Mouse (Mus musculus) heart, embryonic 11.5 days (tissue): ENCODE results near the gene Stub1. TPM values are rescaled to one million over a fixed set of nuclear protein-coding genes. Genes with fewer than 3 reads are reported as not detected.

ENCODE experiments used
- ATAC-seq: fragments of 200-750 bp; cut with Nextera tagmentation; replicated peaks from 2 replicates; pipeline ENCODE4 v1.8.0; 2017; ENCODE audit warnings: moderate library complexity; ENCODE audit not compliant: insufficient number of reproducible peaks, low FRiP score, low TSS enrichment
- H3K27ac ChIP-seq: fragments of 300-500 bp; sonication (generic); 2 replicates; pipeline ENCODE4 v1.5.1; 2014; ENCODE audit warnings: mild to moderate bottlenecking, low read depth, low read length
- H3K27me3 ChIP-seq: fragments of 300-500 bp; sonication (generic); 2 replicates; pipeline ENCODE4 v1.6.1; 2014; ENCODE audit warnings: mild to moderate bottlenecking, low read length, mixed read lengths; ENCODE audit not compliant: control insufficient read depth, insufficient read depth
- H3K36me3 ChIP-seq: fragments of 300-500 bp; sonication (generic); 2 replicates; pipeline ENCODE4 v1.6.1; 2014; ENCODE audit warnings: mild to moderate bottlenecking, low read length, moderate library complexity, mixed read lengths; ENCODE audit not compliant: control insufficient read depth, insufficient read depth
- H3K4me1 ChIP-seq: fragments of 300-500 bp; sonication (generic); 2 replicates; pipeline ENCODE4 v1.6.1; 2014; ENCODE audit warnings: low read length; ENCODE audit not compliant: control insufficient read depth, insufficient read depth
- H3K4me2 ChIP-seq: fragments of 300-500 bp; sonication (generic); 2 replicates; pipeline ENCODE4 v1.6.1; 2014; ENCODE audit warnings: mild to moderate bottlenecking, moderate library complexity
- H3K4me3 ChIP-seq: fragments of 300-500 bp; sonication (generic); 2 replicates; pipeline ENCODE4 v1.5.1; 2014; ENCODE audit warnings: low read depth, low read length
- H3K9ac ChIP-seq: fragments of 300-500 bp; sonication (generic); 2 replicates; pipeline ENCODE4 v1.6.1; 2014; ENCODE audit warnings: mild to moderate bottlenecking, low read depth, low read length, moderate library complexity
- H3K9me3 ChIP-seq: fragments of 300-500 bp; sonication (generic); replicated peaks from 2 replicates; pipeline ENCODE4 v1.6.1; 2016; ENCODE audit warnings: low read length; ENCODE audit not compliant: control insufficient read depth
- WGBS: fragments of 180-500 bp; shearing (Covaris S2); extraction: QIAGEN DNeasy Blood & Tissue Kit; methylation state at CpG from one replicate; pipeline ENCODE4 v1.1.7; 2014; ENCODE audit not compliant: insufficient replicate concordance; 5-methylcytosine and 5-hydroxymethylcytosine counted together
- polyA plus RNA-seq: library from polyadenylated mRNA; unstranded; fragments of >200 nt; fragmentation: Nextera tagmentation; extraction: Ambion mirVana; gene quantifications from 2 replicates; pipeline ENCODE4 v1.2.1, GENCODE M21; 2014

Gene Stub1
- polyA plus RNA-seq, 1 experiment from 2014 or later, result 292 TPM

GRCm38 (mm10) chr17:25877741-25878610 is 44.8 kb upstream of the Stub1 start:
- H3K27me3 ChIP-seq, result no peaks in the 10 kb centered on the region
- no peak overlapping the region for H3K9ac ChIP-seq
- peaks cover 7% of the 10 kb centered on the region; the same call in 1 of the 2 replicates for H3K36me3 ChIP-seq
- H3K9me3 ChIP-seq, result no peaks in the 10 kb centered on the region
- H3K4me2 ChIP-seq, result no peak overlapping the region
- H3K4me3 ChIP-seq, result no peak overlapping the region
- H3K4me1 ChIP-seq, result peaks cover 36% of the 10 kb centered on the region
- ATAC-seq, result no peak
- WGBS, result 91% methylated on average over 32 of the region's 32 CpGs
- no peak overlapping the region for H3K27ac ChIP-seq

- no peak overlapping the region for H3K4me2 ChIP-seq
- H3K4me3 ChIP-seq, result no peak overlapping the region
- H3K27ac ChIP-seq, result no peak overlapping the region
- H3K27me3 ChIP-seq, result no peaks in the 10 kb centered on the region
- H3K36me3 ChIP-seq, result peaks cover 7% of the 10 kb centered on the region; the same call in 1 of the 2 replicates
- peaks cover 33% of the 10 kb centered on the region for H3K4me1 ChIP-seq
- no peaks in the 10 kb centered on the region for H3K9me3 ChIP-seq
- no peak overlapping the region for H3K9ac ChIP-seq
- WGBS, result 88% methylated on average over 3 of the region's 3 CpGs
- no peak for ATAC-seq
Measured at GRCm38 (mm10) chr17:25877025-25877424, 43.8 kb upstream of the Stub1 start.

- 64% methylated on average over 10 of the region's 10 CpGs for WGBS
- peak overlapping the region; percentile 85 for H3K4me3 ChIP-seq
- H3K9ac ChIP-seq, result peak overlapping the region; percentile 80
- ATAC-seq, result no peak
- H3K4me1 ChIP-seq, result peaks cover 27% of the 10 kb centered on the region
- H3K36me3 ChIP-seq, result peaks cover 4% of the 10 kb centered on the region; the same call in 1 of the 2 replicates
- H3K27me3 ChIP-seq, result no peaks in the 10 kb centered on the region
- no peaks in the 10 kb centered on the region for H3K9me3 ChIP-seq
- H3K27ac ChIP-seq, result no peak overlapping the region
- H3K4me2 ChIP-seq, result peak overlapping the region; percentile 96
Measured at GRCm38 (mm10) chr17:25876347-25876915, 43.2 kb upstream of the Stub1 start.

DNA sequence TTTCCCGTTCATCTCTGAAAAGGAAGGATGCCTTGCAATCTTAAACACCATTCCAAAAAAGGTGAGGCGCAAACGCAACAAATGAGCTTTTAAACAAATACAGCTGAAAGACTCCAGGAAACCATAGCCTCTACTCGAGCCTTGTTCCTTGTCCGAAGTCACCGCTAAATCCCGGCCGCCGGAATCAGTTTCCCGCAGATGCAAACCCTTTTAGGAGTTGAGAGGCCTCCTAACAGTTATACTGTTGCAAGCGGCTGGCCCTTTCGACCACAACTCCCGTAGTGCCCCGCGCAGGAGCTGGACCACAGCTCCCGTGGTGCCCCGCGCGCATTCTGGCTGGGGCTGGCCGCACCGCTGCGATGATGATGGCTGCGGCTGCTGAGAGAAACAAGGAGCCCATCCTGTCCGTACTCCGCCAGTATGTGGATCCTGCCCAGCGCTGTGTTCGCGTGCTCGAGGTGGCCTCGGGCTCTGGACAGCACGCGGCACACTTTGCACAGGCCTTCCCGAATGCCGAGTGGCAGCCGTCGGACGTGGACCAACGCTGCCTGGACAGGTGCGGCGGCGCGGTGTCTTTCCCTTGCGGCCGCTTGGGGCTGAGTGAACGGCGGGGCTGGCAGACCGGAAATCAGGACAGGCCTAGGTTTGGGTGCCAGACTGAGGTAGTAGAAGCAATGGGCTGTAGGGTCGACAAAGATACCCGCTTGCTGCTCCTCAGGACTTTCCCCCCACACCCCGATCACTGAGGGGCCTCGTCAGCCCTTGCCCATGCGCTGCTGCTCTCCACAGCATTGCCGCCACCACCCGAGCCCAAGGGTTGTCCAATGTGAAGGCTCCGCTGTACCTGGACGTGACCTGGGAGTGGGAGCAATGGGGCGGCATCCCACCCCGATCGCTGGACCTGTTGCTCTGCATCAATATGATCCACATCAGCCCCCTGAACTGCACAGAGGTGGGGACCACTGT is 42.2 kb upstream of the Stub1 start:
- Histone ChIP-seq H3K4me3 (peak overlapping the region; percentile 85), H3K9ac (peak overlapping the region; percentile 80), H3K4me2 (peak overlapping the region; percentile 96), H3K27ac (peak overlapping the region; percentile 89), H3K9me3 (no peaks in the 10 kb centered on the region), H3K27me3 (no peaks in the 10 kb centered on the region), H3K4me1 (peaks cover 20% of the 10 kb centered on the region), H3K36me3 (peaks cover 4% of the 10 kb centered on the region; the same call in 1 of the 2 replicates)
- ATAC-seq, result peak; percentile 80
- whole genome bisulfite sequencing, result 1% methylated on average over 59 of the region's 59 CpGs

GRCm38 (mm10) chr17:25874721-25875170 is 41.5 kb upstream of the Stub1 start, which contains the start of gene Mettl26:
TSS of gene Mettl26 (plus strand) at chr17:25875074.
- H3K4me1 ChIP-seq, result peaks cover 20% of the 10 kb centered on the region
- H3K9me3 ChIP-seq, result no peaks in the 10 kb centered on the region
- peak within 1 kb of the TSS; percentile 89 for H3K27ac ChIP-seq
- H3K4me3 ChIP-seq, result peak within 1 kb of the TSS; percentile 85
- H3K9ac ChIP-seq, result peak within 1 kb of the TSS; percentile 80
- WGBS, result under 1% methylated on average over 25 of the region's 25 CpGs
- H3K27me3 ChIP-seq, result no peaks in the 10 kb centered on the region
- peaks cover 4% of the 10 kb centered on the region; the same call in 1 of the 2 replicates for H3K36me3 ChIP-seq
- ATAC-seq, result peak; percentile 72
- peak within 1 kb of the TSS; percentile 96 for H3K4me2 ChIP-seq

DNA sequence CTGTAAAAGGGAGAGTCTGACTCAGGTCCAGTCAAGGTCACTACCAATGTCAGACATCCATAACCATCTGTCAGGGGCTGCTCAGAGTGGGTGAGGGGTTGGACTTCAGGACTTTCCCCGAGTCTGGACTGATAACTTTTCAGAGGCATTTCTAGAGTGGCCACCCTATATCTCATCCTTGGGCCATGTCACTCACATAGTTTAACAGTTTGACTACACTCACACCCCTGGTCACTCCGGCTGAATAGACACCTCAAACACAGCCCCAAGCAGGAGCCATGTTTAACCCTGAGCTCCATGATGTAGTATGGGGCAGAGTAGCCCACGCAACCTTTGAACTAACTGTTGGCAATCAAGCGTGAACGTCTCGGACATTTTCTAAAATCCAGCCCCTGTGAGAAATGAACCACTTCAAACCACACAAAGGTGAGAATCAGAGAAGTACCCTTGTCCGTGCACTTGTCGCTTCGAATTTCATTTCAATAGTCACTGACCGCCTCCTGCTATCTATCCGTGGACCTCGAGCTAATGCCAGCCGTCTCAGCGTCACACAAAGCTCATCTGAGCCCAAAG is 41.0 kb upstream of the Stub1 start:
- Histone ChIP-seq H3K4me3 (peak overlapping the region; percentile 85), H3K27ac (peak overlapping the region; percentile 89), H3K4me1 (peaks cover 20% of the 10 kb centered on the region), H3K9me3 (no peaks in the 10 kb centered on the region), H3K9ac (peak overlapping the region; percentile 80), H3K27me3 (no peaks in the 10 kb centered on the region), H3K36me3 (peaks cover 4% of the 10 kb centered on the region; the same call in 1 of the 2 replicates), H3K4me2 (peak overlapping the region; percentile 96)
- ATAC-seq, result no peak; the same call in 1 of the 2 replicates
- WGBS, result 6% methylated on average over 14 of the region's 14 CpGs

DNA sequence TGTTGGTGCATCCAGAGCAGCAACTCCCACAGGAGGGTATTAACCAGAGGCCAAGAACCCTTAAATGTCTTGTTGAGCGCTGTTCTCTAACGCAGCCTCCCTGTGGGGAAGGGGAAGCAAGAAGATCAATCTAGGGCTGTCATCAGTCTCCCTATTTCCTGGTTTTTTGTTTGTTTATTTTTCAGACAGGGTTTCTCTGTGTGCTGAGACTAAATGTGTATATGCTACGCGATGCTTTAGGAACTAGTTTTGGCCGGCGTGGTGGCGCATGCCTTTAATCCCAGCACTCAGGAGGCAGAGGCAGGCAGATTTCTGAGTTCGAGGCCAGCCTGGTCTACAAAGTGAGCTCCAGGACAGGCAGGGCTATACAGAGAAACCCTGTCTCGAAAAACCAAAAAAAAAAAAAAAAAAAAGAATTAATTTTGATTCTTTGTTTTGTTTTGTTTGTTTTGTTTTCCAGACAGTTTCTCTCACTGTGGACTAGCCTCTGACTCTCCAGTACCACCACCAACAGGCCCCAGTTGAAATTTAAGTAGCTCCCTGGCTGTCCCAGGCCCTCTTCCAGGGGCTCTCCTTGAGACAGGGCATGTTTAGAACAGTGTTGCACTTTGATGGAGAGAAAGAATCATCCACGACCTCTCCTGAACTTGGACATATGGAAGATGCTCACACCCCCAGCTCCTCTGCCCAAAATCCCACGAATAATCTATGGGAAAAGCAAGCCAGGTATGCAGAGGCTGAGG is 40.4 kb upstream of the Stub1 start:
- H3K9me3 ChIP-seq, result no peaks in the 10 kb centered on the region
- 73% methylated on average over 11 of the region's 11 CpGs for WGBS
- no peak overlapping the region for H3K9ac ChIP-seq
- H3K4me2 ChIP-seq, result peak overlapping the region; percentile 96
- no peak overlapping the region; the same call in 1 of the 2 replicates for H3K4me3 ChIP-seq
- peak overlapping the region; percentile 89; the same call in 1 of the 2 replicates for H3K27ac ChIP-seq
- no peak for ATAC-seq
- H3K36me3 ChIP-seq, result peaks cover 2% of the 10 kb centered on the region; the same call in 1 of the 2 replicates
- no peaks in the 10 kb centered on the region for H3K27me3 ChIP-seq
- H3K4me1 ChIP-seq, result peaks cover 20% of the 10 kb centered on the region
